Mouse (Mus musculus) kidney, adult 9 months (tissue): ENCODE measurements around the gene Cfap97.

ENCODE experiments used
- DNase-seq: peaks from one replicate; pipeline ENCODE4 v3.0.0; 2022

Cfap97 gene

GRCm38 (mm10) chr8:46232798-46233197 is 81.2 kb downstream of the Cfap97 start:
- DNase-seq, result no peak

- DNase-seq, result no peak
Observed at GRCm38 (mm10) chr8:46234736-46235135, 83.2 kb downstream of the Cfap97 start.

- peak; percentile 30 for DNase-seq
Observed at GRCm38 (mm10) chr8:46236441-46237223, 85.1 kb downstream of the Cfap97 start.

- DNase-seq, result peak; percentile 75
Observed at GRCm38 (mm10) chr8:46241568-46242374, 90.2 kb downstream of the Cfap97 start.

- no peak for DNase-seq
Observed at GRCm38 (mm10) chr8:46242946-46243345, 91.4 kb downstream of the Cfap97 start.
